In the genomic region with DNA sequence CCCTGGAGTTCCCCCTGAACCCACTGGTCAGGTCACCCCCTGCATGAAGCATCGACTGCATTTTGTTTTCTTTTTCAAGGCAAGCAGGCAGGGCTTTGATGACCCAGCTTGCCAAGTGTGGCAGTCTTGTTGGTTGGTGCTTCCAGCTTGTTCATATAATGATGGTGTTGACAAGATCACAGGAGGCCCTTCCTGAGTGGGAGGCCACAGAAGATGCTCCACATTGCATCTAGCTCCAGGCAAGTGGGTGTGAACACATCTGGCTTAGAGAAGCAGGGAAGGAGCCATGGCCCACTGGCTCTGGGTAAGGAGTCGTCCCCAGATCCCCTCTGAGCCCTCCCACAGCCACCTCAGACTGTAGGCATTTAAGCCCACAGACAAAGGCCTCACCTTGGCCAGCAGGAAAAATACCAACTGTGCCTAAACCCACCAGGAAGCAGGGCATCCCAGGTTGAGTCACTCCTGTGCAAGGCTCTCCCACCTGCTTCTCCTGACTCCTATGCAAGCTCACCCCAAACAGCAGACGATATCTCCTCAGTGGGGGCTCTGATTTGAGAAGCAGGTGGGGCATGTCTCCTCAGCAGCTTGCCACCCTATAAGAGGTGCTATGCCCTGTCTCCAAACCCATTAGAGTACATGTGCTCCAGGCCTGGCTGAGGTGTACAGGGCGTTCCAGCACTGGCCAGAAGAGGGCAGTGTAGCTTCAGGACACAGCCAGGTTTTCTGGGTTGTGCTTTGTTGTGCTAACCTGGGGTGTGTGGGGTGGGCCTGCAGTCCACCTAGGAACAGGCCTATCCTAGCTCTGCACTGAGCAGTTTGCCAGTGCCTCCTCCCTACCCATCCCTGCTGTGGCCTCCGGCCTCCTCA, we compare ENCODE assay signal across 8 mouse cellular contexts. TPM values are rescaled to one million over a fixed set of nuclear protein-coding genes. Genes with fewer than 3 reads are reported as not detected.
DNase-seq lines count a peak whose midpoint lies in the region.

No protein-coding gene starts in this region.

- H3K4me1 ChIP-seq in hindbrain, embryonic 10.5 days (replicated peaks): 0 out of 2 replicates have a peak, but pooled peaks cover 7% of the 10 kb centered on the region

- H3K27ac ChIP-seq in hindbrain, embryonic 10.5 days: no peak overlapping the region

- DNase-seq in MN1 (ENCODE audit: low spot score): peak; percentile 56
- peak; percentile 73 to 83 for DNase-seq in cerebellum, adult 18-20 months
- peak; percentile 76 for DNase-seq in forelimb bud, embryonic 11.5 days (ENCODE audit: low read depth, low spot score)
- peak; percentile 74 for DNase-seq in hindbrain, embryonic 10.5 days (ENCODE audit: low spot score)
- peak; percentile 80 to 86 for DNase-seq in layer of hippocampus, postnatal 14 days (ENCODE audit: low spot score in 2 of 2)
- DNase-seq in lung, postnatal 10 days: peak; percentile 86
- peak; percentile 26 for DNase-seq in retina, adult 2 months (ENCODE audit: low read depth, low spot score)
- DNase-seq in thymus, postnatal 36 days: peak; percentile 62 to 76

- no peaks in the 10 kb centered on the region for H3K9me3 ChIP-seq in hindbrain, embryonic 10.5 days

- no peak overlapping the region for H3K4me3 ChIP-seq in hindbrain, embryonic 10.5 days

- WGBS in hindbrain, embryonic 10.5 days: 47% methylated on average over 5 of the region's 5 CpGs

- H3K36me3 ChIP-seq in hindbrain, embryonic 10.5 days: peaks cover 9% of the 10 kb centered on the region

- H3K27me3 ChIP-seq in hindbrain, embryonic 10.5 days (ENCODE audit: insufficient read depth, poor library complexity, severe bottlenecking): no peaks in the 10 kb centered on the region

RNA-seq across cellular contexts. Expression of a gene that starts 30.7 kb away (rescaled TPM):
- polyA plus RNA-seq in hindbrain, embryonic 10.5 days (2016; fragmentation: Nextera tagmentation; extraction: Ambion mirVana): 36.5 and 44.6 TPM in 2 replicates
- 10 to 100 TPM; 27.0 to 28.5 TPM for total RNA-seq in layer of hippocampus, postnatal 14 days (2021)

Comparison
In these comparisons a context has a peak if more than half of its experiments do, and no peak if none do; other contexts are left out.
1. DNase-seq: peak in every context shown above with its lines; median percentile 86 in lung, postnatal 10 days; 83 in layer of hippocampus, postnatal 14 days; 78 in cerebellum, adult 18-20 months; 76 in forelimb bud, embryonic 11.5 days; 74 in hindbrain, embryonic 10.5 days; 69 in thymus, postnatal 36 days; 56 in MN1; 26 in retina, adult 2 months.